16 mouse cellular contexts compared by ENCODE assay signal in the genomic region with DNA sequence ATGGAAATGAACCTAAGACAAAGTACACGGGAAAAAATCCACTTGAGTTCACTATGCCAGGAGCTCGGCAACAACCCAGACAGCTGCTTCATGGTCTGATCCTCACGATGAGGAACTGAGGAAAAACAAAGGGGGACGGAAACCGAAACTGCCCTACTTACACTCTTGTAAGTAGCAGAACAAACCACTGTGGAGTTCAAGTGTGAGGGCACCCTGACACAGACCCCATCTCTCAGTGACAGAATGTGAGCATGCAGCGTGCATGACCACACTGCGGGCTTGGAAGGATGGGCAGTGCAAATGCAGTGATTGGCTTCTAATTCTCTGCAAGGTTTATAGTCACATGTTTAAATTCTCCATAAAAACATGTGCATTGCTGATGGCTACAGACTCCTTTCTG.
DNase-seq lines count a peak whose midpoint lies in the region; ATAC-seq lines count a peak whose summit lies in the region.
"Had no signal": no experiment of that assay in that cellular context is flagged by ENCODE, and none has a peak within 500 bp of the region (broad histone marks: within the 10 kb centered on the region; RNA-seq: fewer than 3 reads in every experiment).

No protein-coding gene starts in this region.

- H3K9ac ChIP-seq in heart, embryonic 12.5 days = no peak overlapping the region
- H3K9ac ChIP-seq: limb, embryonic 13.5 days; midbrain, embryonic 15.5 days; neural tube, embryonic 15.5 days had no signal

- H3K4me1 ChIP-seq in heart, embryonic 12.5 days (replicated peaks) = no peaks in the 10 kb centered on the region
- H3K4me1 ChIP-seq: embryonic facial prominence, embryonic 10.5 days; limb, embryonic 13.5 days; midbrain, embryonic 15.5 days; neural tube, embryonic 15.5 days had no signal

- no peak overlapping the region for H3K4me3 ChIP-seq in heart, embryonic 12.5 days
- H3K4me3 ChIP-seq: embryonic facial prominence, embryonic 10.5 days; heart, adult 2 months; limb, embryonic 13.5 days; midbrain, embryonic 15.5 days; neural tube, embryonic 15.5 days had no signal

- H3K27ac ChIP-seq in heart, embryonic 12.5 days (ENCODE audit: poor library complexity, severe bottlenecking) = no peak overlapping the region
- H3K27ac ChIP-seq: embryonic facial prominence, embryonic 10.5 days; heart, adult 2 months; limb, embryonic 13.5 days; midbrain, embryonic 15.5 days; neural tube, embryonic 15.5 days had no signal

- H3K27me3 ChIP-seq in heart, embryonic 12.5 days (replicated peaks) = no peaks in the 10 kb centered on the region
- H3K27me3 ChIP-seq: limb, embryonic 13.5 days; midbrain, embryonic 15.5 days; neural tube, embryonic 15.5 days had no signal

- H3K36me3 ChIP-seq in heart, embryonic 12.5 days = peaks cover 71% of the 10 kb centered on the region

- H3K4me2 ChIP-seq in heart, embryonic 12.5 days = no peak overlapping the region
- H3K4me2 ChIP-seq: limb, embryonic 13.5 days; midbrain, embryonic 15.5 days; neural tube, embryonic 15.5 days had no signal

- ATAC-seq in megakaryocyte progenitor cell, adult 5-6 weeks (replicated peaks; ENCODE audit: poor library complexity) = peak; percentile 81
- no peak for ATAC-seq in heart, embryonic 12.5 days (ENCODE audit: insufficient number of reproducible peaks, low FRiP score)
- ATAC-seq: midbrain, embryonic 15.5 days had no signal

- 85% methylated on average over 7 of the region's 7 CpGs for WGBS in heart, embryonic 12.5 days

- no peaks in the 10 kb centered on the region for H3K9me3 ChIP-seq in heart, embryonic 12.5 days (replicated peaks)
- H3K9me3 ChIP-seq: embryonic facial prominence, embryonic 10.5 days; limb, embryonic 13.5 days; midbrain, embryonic 15.5 days; neural tube, embryonic 15.5 days had no signal

- peak; percentile 40 for DNase-seq in layer of hippocampus, adult 9-11 months
- DNase-seq in layer of hippocampus, postnatal 10 days (ENCODE audit: low spot score in 2 of 2) = no peak
- DNase-seq in thymus, postnatal 0 days (ENCODE audit: low spot score) = peak; percentile 23
- DNase-seq in thymus, postnatal 25 days = no peak
- no peak for DNase-seq in gastrocnemius, adult 8-10 months (ENCODE audit: low spot score in 2 of 2)
- DNase-seq: cerebellum, adult 8-10 months; gastrocnemius, postnatal 10 days; heart, adult 2 months; lung, postnatal 10 days; thymus, postnatal 36 days had no signal

Comparison
In these comparisons a context has a peak if more than half of its experiments do, and no peak if none do; other contexts are left out.
1. DNase-seq: peak in layer of hippocampus, adult 9-11 months (single experiment) and thymus, postnatal 0 days (single experiment); none in layer of hippocampus, postnatal 10 days (0 of 2), thymus, postnatal 25 days (single experiment) and gastrocnemius, adult 8-10 months (0 of 2).